Mouse (Mus musculus) liver, embryonic 14.5 days (tissue): ENCODE measurements around the gene Cracr2b.

Source experiments
- CTCF ChIP-seq: IDR thresholded peaks from 2 replicates; pipeline ENCODE4 v1.5.1; 2016; ENCODE audit warnings: antibody characterized with exemption, low read depth, control low read depth
- EP300 ChIP-seq: IDR thresholded peaks from 2 replicates; pipeline ENCODE4 v1.6.1; 2016; ENCODE audit warnings: antibody characterized with exemption, low read depth

DNA sequence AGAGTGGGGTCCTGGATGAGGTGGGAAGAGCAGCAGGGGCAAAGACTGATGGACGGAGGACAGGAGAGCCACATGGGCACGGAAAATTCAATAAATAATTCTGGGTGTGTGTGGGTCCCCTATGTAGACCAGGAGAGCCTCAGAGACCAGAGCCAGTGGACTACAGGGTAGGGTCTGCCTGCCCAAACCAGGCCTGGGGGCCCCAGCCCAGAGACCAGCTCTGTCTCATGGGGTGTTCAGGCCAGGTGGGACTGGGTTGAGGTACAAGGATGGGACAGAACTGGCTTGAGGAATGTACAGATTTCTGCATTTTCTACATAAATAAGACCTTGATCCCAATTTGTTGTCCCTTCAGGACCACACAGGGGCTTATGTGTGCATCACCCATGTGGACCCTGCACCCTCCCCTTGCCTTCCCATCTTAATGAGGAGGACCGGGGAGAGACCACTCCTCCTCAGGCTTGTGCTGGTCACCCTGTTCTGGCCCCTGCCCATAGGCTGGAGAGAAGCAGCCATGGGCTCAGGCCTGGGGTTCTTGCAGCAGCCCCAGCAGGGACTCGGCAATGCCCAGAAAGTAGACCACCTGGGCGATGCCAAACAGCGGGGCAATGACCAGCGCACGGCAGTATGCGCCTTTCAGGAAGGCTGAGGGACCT, 30.2 kb upstream of the Cracr2b start:
- TF ChIP-seq CTCF = no peak
- TF ChIP-seq EP300 = no peak
